10 mouse cellular contexts compared by ENCODE assay signal in the genomic region with DNA sequence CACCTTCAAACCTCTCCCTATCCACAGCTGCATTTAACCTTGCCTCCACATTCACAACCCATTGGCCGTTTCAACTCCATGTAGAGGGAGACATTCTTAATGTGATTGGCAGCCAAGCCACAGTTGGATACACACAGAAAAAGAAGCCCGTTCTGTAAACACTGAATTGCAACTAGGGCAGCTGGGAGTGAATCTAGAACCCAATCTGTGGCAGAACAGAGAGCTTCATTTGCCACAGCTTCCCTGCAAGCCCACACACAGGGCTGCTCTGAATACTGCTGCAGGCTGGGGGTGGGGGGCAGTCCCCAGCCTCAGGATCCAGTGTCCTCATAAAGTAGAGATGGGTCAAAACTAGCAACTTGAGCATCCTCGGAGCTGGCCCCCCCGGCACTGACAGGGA. TPM values are rescaled to one million over a fixed set of nuclear protein-coding genes. Genes with fewer than 3 reads are reported as not detected.
A peak's percentile ranks its signal among the peaks of the same experiment; 100 is the strongest.
DNase-seq lines count a peak whose midpoint lies in the region; ATAC-seq and TF ChIP-seq lines count a peak whose summit lies in the region.
"Had no signal": no experiment of that assay in that cellular context is flagged by ENCODE, and none has a peak within 500 bp of the region (broad histone marks: within the 10 kb centered on the region; RNA-seq: fewer than 3 reads in every experiment).

No protein-coding gene starts in this region.

- intact Hi-C loops in gastrocnemius, adult 2 months (cut with DNase I) = no loop called here

- TF ChIP-seq CTCF in gastrocnemius, adult 2 months (IDR thresholded peaks at IDR 0.05) = no peak
- no peak for TF ChIP-seq CTCF in olfactory bulb, adult 2 months (IDR thresholded peaks at IDR 0.05; ENCODE audit: insufficient read depth, low read depth, low read length)

- WGBS in liver, embryonic 13.5 days (ENCODE audit: insufficient replicate concordance) = 88% methylated on average over 4 of the region's 4 CpGs
- WGBS in hindbrain, embryonic 12.5 days = 70% methylated on average over 4 of the region's 4 CpGs
- WGBS in olfactory bulb, adult 2 months = 26% methylated on average over 4 of the region's 4 CpGs

- DNase-seq in gastrocnemius, adult 2 months = no peak
- no peak for DNase-seq in gastrocnemius, postnatal 10 days
- no peak for DNase-seq in liver, embryonic 13.5 days
- DNase-seq in liver = no peak
- DNase-seq in thymus, postnatal 25 days = no peak
- DNase-seq: lung, adult 18-20 months; thymus, postnatal 36 days had no signal

- H3K9me3 ChIP-seq in liver, embryonic 13.5 days (replicated peaks) = no peaks in the 10 kb centered on the region
- no peaks in the 10 kb centered on the region for H3K9me3 ChIP-seq in hindbrain, embryonic 12.5 days (replicated peaks)

- H3K4me1 ChIP-seq in liver, embryonic 13.5 days (replicated peaks) = peaks cover 82% of the 10 kb centered on the region
- H3K4me1 ChIP-seq in hindbrain, embryonic 12.5 days = peaks cover 72% of the 10 kb centered on the region
- peaks cover 41% of the 10 kb centered on the region for H3K4me1 ChIP-seq in olfactory bulb, adult 2 months (ENCODE audit: control insufficient read depth, insufficient read depth, low read length)

- peak overlapping the region; percentile 89 for H3K9ac ChIP-seq in liver, embryonic 13.5 days
- no peak overlapping the region for H3K9ac ChIP-seq in hindbrain, embryonic 12.5 days

- no peak for ATAC-seq in liver, embryonic 13.5 days (ENCODE audit: low read depth)
- no peak for ATAC-seq in hindbrain, embryonic 12.5 days (ENCODE audit: low FRiP score)
- ATAC-seq: CD4-positive, CD25-positive, alpha-beta regulatory T cell, adult 4 months had no signal

- no peak for TF ChIP-seq POLR2A in olfactory bulb, adult 2 months (IDR thresholded peaks at IDR 0.05; ENCODE audit: insufficient read depth, low read depth, low read length)

- H3K36me3 ChIP-seq in liver, embryonic 13.5 days = peaks cover 31% of the 10 kb centered on the region
- no peaks in the 10 kb centered on the region for H3K36me3 ChIP-seq in hindbrain, embryonic 12.5 days

- peak overlapping the region; percentile 96 for H3K4me2 ChIP-seq in liver, embryonic 13.5 days
- H3K4me2 ChIP-seq in hindbrain, embryonic 12.5 days (replicated peaks) = no peak overlapping the region

- H3K27me3 ChIP-seq in liver, embryonic 13.5 days = peaks cover 4% of the 10 kb centered on the region; the same call in 1 of the 2 replicates
- no peaks in the 10 kb centered on the region for H3K27me3 ChIP-seq in hindbrain, embryonic 12.5 days

- H3K4me3 ChIP-seq in gastrocnemius, adult 2 months = no peak overlapping the region
- peak overlapping the region; percentile 78 for H3K4me3 ChIP-seq in liver, embryonic 13.5 days (replicated peaks)
- no peak overlapping the region for H3K4me3 ChIP-seq in hindbrain, embryonic 12.5 days
- H3K4me3 ChIP-seq in olfactory bulb, adult 2 months (ENCODE audit: insufficient read depth, low read depth, low read length) = no peak overlapping the region

- H3K27ac ChIP-seq in gastrocnemius, adult 2 months = peak overlapping the region; percentile 90
- peak overlapping the region; percentile 98 for H3K27ac ChIP-seq in liver, embryonic 13.5 days
- peak overlapping the region; percentile 80 for H3K27ac ChIP-seq in hindbrain, embryonic 12.5 days
- H3K27ac ChIP-seq in olfactory bulb, adult 2 months (ENCODE audit: insufficient read depth, low read depth, low read length) = peak overlapping the region; percentile 88

RNA-seq across cellular contexts. Expression of gene Tmcc2, which starts 4.8 kb away (rescaled TPM):
- total RNA-seq in gastrocnemius, adult 2 months (2021) = 10 to 100 TPM; 29.4 to 40.8 TPM
- 10 to 100 TPM; 24.8 to 30.7 TPM for total RNA-seq in gastrocnemius, postnatal 10 days (2021)
- polyA plus RNA-seq in liver, embryonic 13.5 days (2015; fragmentation: Nextera tagmentation; extraction: Ambion mirVana) = 456 and 511 TPM in 2 replicates
- 36.3 and 37.8 TPM in 2 replicates for polyA plus RNA-seq in hindbrain, embryonic 12.5 days (2016; fragmentation: Nextera tagmentation; extraction: Ambion mirVana)
- not detected in 2 replicates for polyA plus RNA-seq in olfactory bulb, adult 2 months (2012; ENCODE audit: insufficient read depth, insufficient read length, low replicate concordance, missing spikeins)

RNA-seq across cellular contexts. Expression of gene Dstyk, which starts 31.1 kb away (rescaled TPM):
- total RNA-seq in gastrocnemius, adult 2 months (2021) = 10 to 100 TPM in 1 of 2 experiments, 1 to 10 TPM in 1; 9.7 to 11.1 TPM
- total RNA-seq in gastrocnemius, postnatal 10 days (2021) = 10 to 100 TPM; 16.1 to 16.8 TPM
- 3.7 and 3.8 TPM in 2 replicates for polyA plus RNA-seq in liver, embryonic 13.5 days (2015; fragmentation: Nextera tagmentation; extraction: Ambion mirVana)
- 14.3 and 14.6 TPM in 2 replicates for polyA plus RNA-seq in hindbrain, embryonic 12.5 days (2016; fragmentation: Nextera tagmentation; extraction: Ambion mirVana)
- not detected in 2 replicates for polyA plus RNA-seq in olfactory bulb, adult 2 months (2012; ENCODE audit: insufficient read depth, insufficient read length, low replicate concordance, missing spikeins)
